Mouse (Mus musculus) midbrain, embryonic 15.5 days (tissue): ENCODE measurements around the gene Fhod1. TPM values are rescaled to one million over a fixed set of nuclear protein-coding genes. Genes with fewer than 3 reads are reported as not detected.
"Not testable (repeated sequence)": the region's sequence is repeated elsewhere in the genome, so short reads cannot be mapped to it uniquely, and the experiment has no call there.

Experiments
- ATAC-seq: fragments of 200-750 bp; cut with Nextera tagmentation; replicated peaks from 2 replicates; pipeline ENCODE4 v1.8.0; 2017; ENCODE audit warnings: moderate TSS enrichment
- H3K27ac ChIP-seq: fragments of 300-500 bp; sonication (generic); 2 replicates; pipeline ENCODE4 v1.5.1; 2015; ENCODE audit warnings: mild to moderate bottlenecking, inconsistent platforms
- H3K27me3 ChIP-seq: fragments of 300-500 bp; sonication (generic); replicated peaks from 2 replicates; pipeline ENCODE4 v1.6.1; 2015; ENCODE audit warnings: inconsistent platforms
- H3K36me3 ChIP-seq: fragments of 300-500 bp; sonication (generic); replicated peaks from 2 replicates; pipeline ENCODE4 v1.6.1; 2015; ENCODE audit warnings: inconsistent platforms
- H3K4me1 ChIP-seq: fragments of 300-500 bp; sonication (generic); 2 replicates; pipeline ENCODE4 v1.6.1; 2015; ENCODE audit warnings: inconsistent platforms
- H3K4me2 ChIP-seq: fragments of 300-500 bp; sonication (generic); 2 replicates; pipeline ENCODE4 v1.6.1; 2015; ENCODE audit warnings: inconsistent platforms, mild to moderate bottlenecking, moderate library complexity
- H3K4me3 ChIP-seq: fragments of 300-500 bp; sonication (generic); 2 replicates; pipeline ENCODE4 v1.5.1; 2015; ENCODE audit warnings: mild to moderate bottlenecking, inconsistent platforms
- H3K9ac ChIP-seq: fragments of 300-500 bp; sonication (generic); 2 replicates; pipeline ENCODE4 v1.6.1; 2015; ENCODE audit warnings: mild to moderate bottlenecking, inconsistent platforms
- H3K9me3 ChIP-seq: fragments of 300-500 bp; sonication (generic); 2 replicates; pipeline ENCODE4 v1.6.1; 2016; ENCODE audit warnings: inconsistent platforms
- WGBS: fragments of 180-500 bp; shearing (Covaris S2); methylation state at CpG from one replicate; pipeline ENCODE4 v1.1.7; 2015; ENCODE audit warnings: mixed read lengths; 5-methylcytosine and 5-hydroxymethylcytosine counted together
- polyA plus RNA-seq: library from polyadenylated mRNA; unstranded; fragments of >200 nt; fragmentation: Nextera tagmentation; extraction: Ambion mirVana; gene quantifications from 2 replicates; pipeline ENCODE4 v1.2.1, GENCODE M21; 2015

Fhod1 gene
- polyA plus RNA-seq, 1 experiment from 2014 or later, result 0.88 TPM

- ATAC-seq, result peak; percentile 90
- Histone ChIP-seq H3K27ac (peak within 1 kb of the TSS; percentile 74), H3K4me2 (peak within 1 kb of the TSS; percentile 99)
These were observed 50.1 kb downstream of the Fhod1 start, which contains the start of gene E2f4 for GRCm38 (mm10) chr8:105297511-105298192. Gene E2f4, plus strand, starts transcription at chr8:105297663.

GRCm38 (mm10) chr8:105295895-105296573 lies 51.7 kb downstream of the Fhod1 start, which contains the start of gene Exoc3l:
Gene Exoc3l, minus strand, starts transcription at chr8:105296101.
- Histone ChIP-seq H3K27ac (0 out of 2 replicates have a peak within 1 kb of the TSS, but pooled peaks have one; percentile 54), H3K27me3 (no peaks in the 10 kb centered on the region), H3K4me1 (peaks cover 21% of the 10 kb centered on the region), H3K9ac (no peak within 1 kb of the TSS; the same call in 1 of the 2 replicates), H3K9me3 (no peaks in the 10 kb centered on the region), H3K4me2 (peak within 1 kb of the TSS; percentile 99), H3K4me3 (peak within 1 kb of the TSS; percentile 100; the same call in 1 of the 2 replicates), H3K36me3 (peaks cover 12% of the 10 kb centered on the region)
- 71% methylated on average over 11 of the region's 11 CpGs for WGBS
- no peak for ATAC-seq

More at GRCm38 (mm10) chr8:105297511-105298192, 50.1 kb downstream of the Fhod1 start, which contains the start of gene E2f4:
- H3K9ac ChIP-seq, result peak within 1 kb of the TSS; percentile 99
- no peaks in the 10 kb centered on the region for H3K27me3 ChIP-seq
- H3K9me3 ChIP-seq, result no peaks in the 10 kb centered on the region
- under 1% methylated on average over 57 of the region's 58 CpGs for WGBS
- H3K4me1 ChIP-seq, result peaks cover 21% of the 10 kb centered on the region
- H3K4me3 ChIP-seq, result peak within 1 kb of the TSS; percentile 100
- peaks cover 24% of the 10 kb centered on the region for H3K36me3 ChIP-seq

GRCm38 (mm10) chr8:105295256-105295655 lies 52.5 kb downstream of the Fhod1 start:
- WGBS, result 67% methylated on average over 11 of the region's 11 CpGs

GRCm38 (mm10) chr8:105294776-105295175 lies 53.0 kb downstream of the Fhod1 start:
- Histone ChIP-seq H3K9ac (no peak overlapping the region), H3K9me3 (no peaks in the 10 kb centered on the region), H3K36me3 (peaks cover under 1% of the 10 kb centered on the region; the same call in 1 of the 2 replicates)

More at GRCm38 (mm10) chr8:105295256-105295655, 52.5 kb downstream of the Fhod1 start:
- H3K9me3 ChIP-seq, result no peaks in the 10 kb centered on the region
- ATAC-seq, result no peak
- no peaks in the 10 kb centered on the region for H3K27me3 ChIP-seq
- peaks cover 5% of the 10 kb centered on the region for H3K36me3 ChIP-seq
- no peak overlapping the region for H3K9ac ChIP-seq
- no peak overlapping the region for H3K27ac ChIP-seq
- H3K4me3 ChIP-seq, result no peak overlapping the region
- peak overlapping the region; percentile 12; the same call in 1 of the 2 replicates for H3K4me2 ChIP-seq
- peaks cover 29% of the 10 kb centered on the region for H3K4me1 ChIP-seq

GRCm38 (mm10) chr8:105293405-105293804 lies 54.3 kb downstream of the Fhod1 start:
- Histone ChIP-seq H3K4me1 (peaks cover 27% of the 10 kb centered on the region), H3K27ac (no peak overlapping the region), H3K27me3 (no peaks in the 10 kb centered on the region), H3K4me3 (no peak overlapping the region), H3K9ac (no peak overlapping the region), H3K36me3 (no peaks in the 10 kb centered on the region), H3K9me3 (no peaks in the 10 kb centered on the region), H3K4me2 (no peak overlapping the region)
- no peak for ATAC-seq
- 69% methylated on average over 19 of the region's 19 CpGs for WGBS

More at GRCm38 (mm10) chr8:105294776-105295175, 53.0 kb downstream of the Fhod1 start:
- Histone ChIP-seq H3K4me3 (no peak overlapping the region), H3K27ac (no peak overlapping the region), H3K27me3 (no peaks in the 10 kb centered on the region), H3K4me1 (peaks cover 34% of the 10 kb centered on the region), H3K4me2 (peak overlapping the region; percentile 12; the same call in 1 of the 2 replicates)
- 62% methylated on average over 9 of the region's 9 CpGs for WGBS
- ATAC-seq, result no peak

GRCm38 (mm10) chr8:105292471-105292870 lies 55.3 kb downstream of the Fhod1 start:
- H3K9me3 ChIP-seq, result no peaks in the 10 kb centered on the region
- no peak overlapping the region for H3K4me3 ChIP-seq
- no peaks in the 10 kb centered on the region for H3K36me3 ChIP-seq
- no peak overlapping the region for H3K9ac ChIP-seq
- no peak overlapping the region for H3K27ac ChIP-seq
- no peaks in the 10 kb centered on the region for H3K27me3 ChIP-seq
- no peak overlapping the region for H3K4me2 ChIP-seq
- no peak for ATAC-seq
- H3K4me1 ChIP-seq, result peaks cover 32% of the 10 kb centered on the region
- 88% methylated on average over 7 of the region's 7 CpGs for WGBS

GRCm38 (mm10) chr8:105291802-105292201 lies 56.0 kb downstream of the Fhod1 start:
- not testable (repeated sequence) for H3K9me3 ChIP-seq, H3K27me3 ChIP-seq, H3K9ac ChIP-seq, H3K36me3 ChIP-seq, ATAC-seq, H3K27ac ChIP-seq, H3K4me2 ChIP-seq, H3K4me3 ChIP-seq
- 76% methylated on average over 3 of the region's 3 CpGs for WGBS
- peaks cover 33% of the 10 kb centered on the region for H3K4me1 ChIP-seq

- peaks cover 36% of the 10 kb centered on the region for H3K4me1 ChIP-seq
- not testable (repeated sequence) for H3K27ac ChIP-seq, H3K9me3 ChIP-seq, H3K9ac ChIP-seq, H3K27me3 ChIP-seq, ATAC-seq, H3K4me3 ChIP-seq, H3K4me2 ChIP-seq, H3K36me3 ChIP-seq
- 90% methylated on average over 8 of the region's 8 CpGs for WGBS
These were observed 56.4 kb downstream of the Fhod1 start for GRCm38 (mm10) chr8:105291364-105291763.

GRCm38 (mm10) chr8:105290554-105291314 lies 57.0 kb downstream of the Fhod1 start:
- no peak overlapping the region for H3K9ac ChIP-seq
- peak overlapping the region; percentile 94; the same call in 1 of the 2 replicates for H3K27ac ChIP-seq
- H3K9me3 ChIP-seq, result no peaks in the 10 kb centered on the region
- no peaks in the 10 kb centered on the region for H3K27me3 ChIP-seq
- H3K36me3 ChIP-seq, result no peaks in the 10 kb centered on the region
- peaks cover 42% of the 10 kb centered on the region for H3K4me1 ChIP-seq
- ATAC-seq, result no peak
- H3K4me2 ChIP-seq, result peak overlapping the region; percentile 70
- WGBS, result 7% methylated on average over 31 of the region's 31 CpGs
- H3K4me3 ChIP-seq, result peak overlapping the region; percentile 62

- ATAC-seq, result peak; percentile 35
- WGBS, result under 1% methylated on average over 43 of the region's 43 CpGs
- Histone ChIP-seq H3K27ac (peak within 1 kb of the TSS; percentile 94), H3K27me3 (no peaks in the 10 kb centered on the region), H3K4me3 (peak within 1 kb of the TSS; percentile 62), H3K9ac (peak within 1 kb of the TSS; percentile 68), H3K4me1 (peaks cover 50% of the 10 kb centered on the region), H3K36me3 (no peaks in the 10 kb centered on the region; the same call in 1 of the 2 replicates), H3K9me3 (no peaks in the 10 kb centered on the region), H3K4me2 (peak within 1 kb of the TSS; percentile 70)
These were observed 57.8 kb downstream of the Fhod1 start, which contains the start of gene 4931428F04Rik for GRCm38 (mm10) chr8:105289805-105290460. Gene 4931428F04Rik, minus strand, starts transcription at chr8:105289864.

- peaks cover 51% of the 10 kb centered on the region for H3K4me1 ChIP-seq
- WGBS, result under 1% methylated on average over 53 of the region's 53 CpGs
These were observed 58.6 kb downstream of the Fhod1 start for GRCm38 (mm10) chr8:105288958-105289732.

More at GRCm38 (mm10) chr8:105288958-105289732, 58.6 kb downstream of the Fhod1 start:
- no peaks in the 10 kb centered on the region for H3K9me3 ChIP-seq
- H3K27ac ChIP-seq, result peak overlapping the region; percentile 94
- no peaks in the 10 kb centered on the region; the same call in 1 of the 2 replicates for H3K36me3 ChIP-seq
- peak overlapping the region; percentile 68 for H3K9ac ChIP-seq
- H3K27me3 ChIP-seq, result no peaks in the 10 kb centered on the region
- H3K4me2 ChIP-seq, result peak overlapping the region; percentile 70
- H3K4me3 ChIP-seq, result peak overlapping the region; percentile 62
- ATAC-seq, result peak; percentile 92
